Mouse (Mus musculus) testis, adult 2 months (tissue): ENCODE measurements around the gene Rbm42.

Experiments used
- CTCF ChIP-seq: fragments of 200-500 bp; IDR thresholded peaks from 2 replicates; pipeline ENCODE4 v1.5.1; 2012; ENCODE audit warnings: low read depth, mild to moderate bottlenecking, inconsistent platforms, low read length, moderate library complexity; ENCODE audit not compliant: control insufficient read depth, insufficient read depth, insufficient replicate concordance
- POLR2A ChIP-seq: fragments of 200-500 bp; IDR thresholded peaks from 2 replicates; pipeline ENCODE4 v1.6.1; 2012; ENCODE audit warnings: low read depth, mild to moderate bottlenecking, inconsistent platforms, low read length, moderate library complexity; ENCODE audit not compliant: control insufficient read depth

GRCm38 (mm10) chr7:30636395-30636794 lies 13.7 kb downstream of the Rbm42 start:
- TF ChIP-seq CTCF (no peak), POLR2A (no peak)
